Mouse (Mus musculus): Measurements from ENCODE around the gene Tfap2e.

Tfap2e gene

DNA sequence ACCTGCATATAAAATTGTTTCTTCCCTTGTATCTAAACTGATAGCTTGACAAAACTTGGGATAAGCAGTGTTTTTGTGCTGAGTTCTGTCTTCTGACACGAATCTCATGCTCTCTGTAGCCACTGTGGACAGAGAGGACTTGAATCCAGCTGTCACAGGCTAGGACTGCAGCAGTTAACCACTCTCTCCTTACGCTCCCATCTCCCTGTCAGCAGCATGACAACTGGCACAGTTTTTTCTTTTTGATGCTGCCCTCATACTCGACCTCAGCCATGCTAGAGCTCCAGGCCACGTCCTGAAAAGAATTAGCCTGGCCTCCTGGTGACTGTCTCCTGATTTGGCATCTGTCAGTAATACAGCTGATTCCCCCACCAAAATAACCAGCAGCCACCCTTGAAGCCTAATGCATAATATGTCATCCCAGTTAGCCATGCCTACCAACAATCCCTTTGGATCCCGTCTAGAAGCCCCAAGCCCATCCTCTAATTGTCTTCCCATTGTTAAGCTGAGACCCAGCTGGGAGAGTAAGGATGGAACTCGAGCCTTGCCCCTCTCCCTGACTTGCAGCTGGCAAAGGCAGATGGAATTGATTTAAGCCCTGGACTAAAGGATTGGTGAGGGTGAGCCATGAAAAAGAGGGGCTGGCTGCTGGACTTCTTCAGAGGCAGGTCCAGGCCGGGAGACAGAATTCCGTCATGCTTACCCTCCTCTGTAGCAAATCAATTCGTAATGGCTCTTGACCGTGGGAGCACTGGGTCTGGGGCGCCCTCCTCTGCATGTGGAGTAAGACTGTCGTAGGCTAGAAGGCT lies 29.2 kb downstream of the Tfap2e start:
- peak; percentile 42 for DNase-seq (ENCODE audit: low read depth, low spot score)

DNA sequence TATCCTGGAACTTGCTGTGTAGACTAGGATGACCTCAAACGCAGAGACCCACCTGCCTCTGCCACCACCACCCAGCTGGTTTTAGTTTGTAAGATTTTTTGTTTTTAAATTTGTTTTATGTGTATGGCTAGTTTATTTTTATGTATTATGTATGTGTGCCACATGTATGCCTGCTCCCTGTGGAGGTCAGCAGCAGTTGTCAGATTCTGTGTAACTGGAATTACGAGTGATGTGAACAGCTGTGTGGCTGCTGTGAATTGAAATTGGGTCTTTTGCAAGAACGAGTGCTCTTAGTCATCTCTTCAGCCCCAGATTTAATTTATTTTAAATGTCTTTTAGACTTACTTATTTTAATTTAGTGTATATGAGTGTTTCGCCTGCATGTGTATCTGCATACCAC lies 39.1 kb downstream of the Tfap2e start:
- no peak for DNase-seq (ENCODE audit: low read depth, low spot score)

DNA sequence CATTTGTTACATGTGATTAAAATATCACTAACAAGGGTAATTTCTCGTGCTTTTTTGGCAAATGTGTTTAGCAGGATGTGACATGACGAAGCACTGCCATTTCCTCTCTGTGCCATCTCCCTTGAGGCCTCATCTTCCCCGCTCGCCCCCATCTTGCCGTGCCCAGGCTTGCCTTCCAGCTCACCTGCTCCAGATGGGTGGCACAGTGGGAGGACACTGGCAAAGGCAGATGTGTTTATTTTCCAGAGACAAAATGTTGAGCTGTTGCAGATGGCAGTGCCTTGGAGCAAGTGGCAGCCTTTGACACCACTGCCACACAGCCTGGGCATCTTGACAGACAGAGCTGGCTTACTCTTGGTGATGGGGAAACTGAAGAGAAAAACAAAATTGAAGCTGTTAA lies 43.0 kb downstream of the Tfap2e start:
- DNase-seq (ENCODE audit: low read depth, low spot score): no peak

DNA sequence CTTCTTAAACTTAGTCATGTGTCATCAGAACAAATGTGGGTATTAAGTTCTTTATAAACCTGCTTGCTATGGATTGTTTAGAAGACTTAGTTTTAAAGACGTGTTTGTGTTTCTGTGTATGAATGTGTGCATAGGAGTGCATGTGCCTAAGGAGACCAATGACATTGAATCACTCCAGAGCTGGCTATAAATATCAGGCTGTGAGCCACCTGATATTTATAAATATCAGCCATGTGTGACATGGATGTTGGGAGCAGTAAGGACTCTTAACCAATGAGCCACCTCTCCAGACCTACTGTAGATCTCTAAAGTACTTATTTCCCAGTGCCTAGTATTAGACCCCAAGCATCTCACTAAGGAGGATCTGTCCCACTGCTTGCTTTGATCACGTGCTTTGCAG lies 46.6 kb downstream of the Tfap2e start:
- DNase-seq (ENCODE audit: low read depth, low spot score): no peak

DNA sequence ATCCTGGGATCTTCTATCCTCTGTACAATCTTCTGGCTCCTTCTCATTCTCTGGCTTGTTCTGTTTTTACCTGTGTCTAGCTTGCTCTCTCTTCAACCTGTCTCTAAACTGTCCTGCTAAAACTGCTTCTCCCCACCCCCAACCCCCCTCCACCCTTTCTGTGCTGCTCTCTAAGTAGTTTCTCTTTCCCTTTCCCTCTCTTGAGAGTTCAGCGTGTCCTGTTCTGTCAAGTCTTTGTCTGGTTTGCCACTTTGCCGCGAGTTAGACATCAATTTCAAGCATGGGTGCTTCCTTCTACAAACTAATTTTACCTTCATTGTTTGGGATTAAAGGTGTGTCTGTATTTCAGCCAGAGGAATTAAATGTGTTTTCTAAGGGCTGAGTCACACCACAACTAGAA lies 53.0 kb downstream of the Tfap2e start:
- no peak for DNase-seq (ENCODE audit: low read depth, low spot score)

DNA sequence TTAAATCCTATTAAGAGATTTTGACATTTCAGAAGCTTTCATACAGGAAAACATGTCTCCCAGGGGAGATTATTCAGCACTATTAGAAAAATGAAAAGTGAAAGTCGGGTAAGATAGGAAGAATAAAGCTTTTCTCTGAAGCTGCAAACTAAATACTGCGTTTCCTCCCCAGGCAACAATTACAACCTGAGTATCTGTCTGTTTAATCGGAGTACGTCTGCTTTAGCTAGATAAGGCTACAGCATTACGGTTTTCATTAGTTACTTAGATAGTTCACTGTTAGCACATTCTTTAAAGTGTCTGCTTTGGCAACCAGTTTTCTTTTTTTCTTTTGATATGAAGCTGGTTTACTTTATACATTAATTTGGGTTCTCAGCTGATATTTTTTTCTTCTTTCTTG lies 53.7 kb downstream of the Tfap2e start:
- DNase-seq (ENCODE audit: low read depth, low spot score): no peak

DNA sequence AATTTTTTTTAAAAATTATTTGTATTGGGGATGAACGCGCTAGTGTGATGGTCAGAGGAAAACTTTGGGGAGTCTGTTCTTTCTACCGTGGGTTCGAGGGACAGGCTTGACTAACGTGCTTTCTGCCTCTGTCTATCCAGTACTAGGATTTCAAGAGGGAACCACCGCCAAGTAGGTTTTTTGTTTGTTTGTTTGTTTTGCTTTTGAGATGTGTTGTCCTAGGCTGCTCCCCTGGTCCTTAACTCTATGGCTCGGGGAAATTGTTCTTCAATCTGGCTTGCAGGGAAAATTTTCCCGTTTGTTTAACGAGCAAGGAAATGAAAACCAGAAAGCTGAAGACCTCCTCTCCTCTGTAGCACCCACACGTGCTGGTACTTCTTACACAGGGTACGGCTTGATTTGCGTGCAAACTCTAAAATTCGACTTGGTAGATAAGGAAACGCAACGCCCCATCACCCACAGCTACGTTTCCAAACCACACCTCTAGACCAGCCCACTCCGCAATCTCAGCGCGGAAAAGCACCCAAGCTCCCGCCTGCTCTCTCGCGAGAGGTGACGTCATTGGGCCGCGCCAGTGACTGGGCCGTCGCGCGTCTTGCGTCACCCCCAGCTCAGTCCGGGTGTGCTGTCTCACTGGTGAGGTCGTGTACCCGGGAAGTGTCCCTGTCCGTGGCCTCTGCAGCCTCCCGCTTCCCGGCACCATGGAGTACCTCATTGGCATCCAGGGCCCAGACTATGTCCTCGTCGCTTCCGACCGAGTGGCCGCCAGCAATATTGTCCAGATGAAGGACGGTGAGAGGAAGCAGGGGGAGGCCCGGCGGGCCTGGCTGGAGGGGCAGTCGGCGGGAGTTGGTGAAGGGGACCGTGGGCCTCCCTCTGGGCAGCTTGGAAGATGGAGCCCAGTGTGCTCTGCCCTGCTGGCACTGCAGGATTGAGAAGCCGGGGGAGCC lies 58.7 kb downstream of the Tfap2e start, which contains the start of gene Psmb2:
Gene Psmb2, plus strand, starts transcription at position 577 of the 950 bp plus-strand sequence.
- DNase-seq (ENCODE audit: low read depth, low spot score): peak; percentile 96

DNA sequence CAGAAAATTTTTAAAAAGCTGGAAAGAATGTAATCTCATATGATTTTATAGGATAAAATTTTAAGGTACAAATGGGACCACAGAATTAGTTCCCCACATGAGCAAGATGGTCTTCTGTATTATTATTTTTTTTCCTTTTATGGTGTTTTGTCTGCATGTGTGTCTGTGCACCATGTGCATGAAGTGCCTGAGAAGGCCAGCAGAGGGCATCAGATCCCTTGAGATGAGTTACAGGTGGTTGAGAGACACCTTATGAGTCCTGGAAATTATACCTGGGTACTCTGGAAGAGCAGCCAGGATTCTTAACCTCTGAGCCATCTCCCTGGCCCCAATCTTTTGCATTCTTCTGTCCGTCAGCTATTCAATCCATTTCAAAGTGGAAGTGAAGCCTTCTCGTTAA lies 69.0 kb downstream of the Tfap2e start:
- no peak for DNase-seq (ENCODE audit: low read depth, low spot score)

Measured in embryo, embryonic 11.5 days (tissue).